Mouse (Mus musculus) forebrain, embryonic 13.5 days (tissue): ENCODE data around the gene Ddrgk1. TPM values are rescaled to one million over a fixed set of nuclear protein-coding genes. Genes with fewer than 3 reads are reported as not detected.
"Not testable (repeated sequence)": the region's sequence is repeated elsewhere in the genome, so short reads cannot be mapped to it uniquely, and the experiment has no call there.

Experiments used
- ATAC-seq: fragments of 200-750 bp; cut with Nextera tagmentation; 2 replicates; pipeline ENCODE4 v1.8.0; 2017
- H3K27ac ChIP-seq: fragments of 300-500 bp; sonication (generic); 2 replicates; pipeline ENCODE4 v1.5.1; 2015; ENCODE audit warnings: inconsistent platforms, mild to moderate bottlenecking, moderate library complexity
- H3K27me3 ChIP-seq: fragments of 300-500 bp; sonication (generic); 2 replicates; pipeline ENCODE4 v1.6.1; 2015; ENCODE audit warnings: mild to moderate bottlenecking, inconsistent platforms
- H3K36me3 ChIP-seq: fragments of 300-500 bp; sonication (generic); 2 replicates; pipeline ENCODE4 v1.6.1; 2015; ENCODE audit warnings: mild to moderate bottlenecking, inconsistent platforms; ENCODE audit not compliant: poor library complexity, severe bottlenecking
- H3K4me1 ChIP-seq: fragments of 300-500 bp; sonication (generic); 2 replicates; pipeline ENCODE4 v1.6.1; 2015; ENCODE audit warnings: inconsistent platforms
- H3K4me2 ChIP-seq: fragments of 300-500 bp; sonication (generic); 2 replicates; pipeline ENCODE4 v1.6.1; 2015; ENCODE audit warnings: inconsistent platforms, mild to moderate bottlenecking, moderate library complexity
- H3K4me3 ChIP-seq: fragments of 300-500 bp; sonication (generic); 2 replicates; pipeline ENCODE4 v1.5.1; 2015; ENCODE audit warnings: mild to moderate bottlenecking, inconsistent platforms
- H3K9ac ChIP-seq: fragments of 300-500 bp; sonication (generic); 2 replicates; pipeline ENCODE4 v1.6.1; 2015; ENCODE audit warnings: mild to moderate bottlenecking, inconsistent platforms
- H3K9me3 ChIP-seq: fragments of 300-500 bp; sonication (generic); replicated peaks from 2 replicates; pipeline ENCODE4 v1.6.1; 2016; ENCODE audit warnings: inconsistent platforms
- WGBS: fragments of 180-500 bp; shearing (Covaris S2); methylation state at CpG from one replicate; pipeline ENCODE4 v1.1.7; 2015; 5-methylcytosine and 5-hydroxymethylcytosine counted together
- polyA plus RNA-seq: library from polyadenylated mRNA; unstranded; fragments of >200 nt; fragmentation: Nextera tagmentation; extraction: Ambion mirVana; gene quantifications from 2 replicates; pipeline ENCODE4 v1.2.1, GENCODE M21; 2015

Ddrgk1 gene
- polyA plus RNA-seq, 1 experiment from 2014 or later, result 53.0 TPM

DNA sequence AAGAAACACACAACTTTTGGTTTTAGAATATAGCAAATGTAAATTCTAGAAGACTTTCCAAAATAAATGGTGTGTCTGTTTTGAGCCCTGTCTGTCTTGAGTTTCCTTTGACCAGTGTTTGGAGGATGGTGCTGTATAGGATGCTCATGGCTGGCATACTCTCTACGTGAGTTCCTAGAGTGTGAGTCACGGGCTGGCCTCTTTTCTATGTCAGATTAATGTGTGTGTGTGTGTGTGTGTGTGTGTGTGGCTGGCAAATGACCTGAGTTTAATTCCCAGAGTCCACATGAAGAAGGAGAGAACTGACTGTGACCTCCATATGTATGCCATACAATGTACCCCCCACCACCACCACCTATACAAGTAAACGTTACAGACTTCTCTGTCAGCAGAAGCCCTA lies 17.1 kb upstream of the Ddrgk1 start:
- H3K27me3 ChIP-seq, result no peaks in the 10 kb centered on the region
- 86% methylated on average over 3 of the region's 3 CpGs for WGBS
- H3K4me2 ChIP-seq, result no peak overlapping the region
- no peaks in the 10 kb centered on the region for H3K4me1 ChIP-seq
- no peak overlapping the region for H3K27ac ChIP-seq
- no peak overlapping the region for H3K4me3 ChIP-seq
- no peak for ATAC-seq
- H3K9ac ChIP-seq, result no peak overlapping the region
- H3K9me3 ChIP-seq, result no peaks in the 10 kb centered on the region
- peaks cover 93% of the 10 kb centered on the region for H3K36me3 ChIP-seq

DNA sequence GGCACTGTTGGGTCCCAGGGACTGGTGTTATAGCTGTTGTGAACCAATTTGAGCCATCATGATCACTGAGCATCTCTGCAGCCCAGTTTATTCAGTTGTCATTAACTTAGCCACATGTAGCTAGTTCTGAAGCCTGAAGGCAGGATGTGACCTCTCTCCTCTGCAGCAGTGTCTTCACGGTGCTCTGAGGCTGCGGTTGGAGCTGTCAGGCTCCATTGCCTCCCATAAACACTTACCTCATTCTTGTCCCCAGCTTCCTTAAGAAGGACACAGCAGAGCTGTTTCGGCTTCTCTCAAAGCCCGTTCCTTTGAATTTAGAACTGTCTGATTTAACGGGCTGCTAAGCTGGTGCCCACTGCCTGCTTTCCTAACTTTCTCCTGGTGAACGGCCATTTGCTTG lies 15.4 kb upstream of the Ddrgk1 start:
- ATAC-seq, result no peak
- H3K27ac ChIP-seq, result no peak overlapping the region
- H3K4me2 ChIP-seq, result no peak overlapping the region
- no peak overlapping the region for H3K9ac ChIP-seq
- H3K4me3 ChIP-seq, result no peak overlapping the region
- no peaks in the 10 kb centered on the region for H3K9me3 ChIP-seq
- no peaks in the 10 kb centered on the region for H3K27me3 ChIP-seq
- WGBS, result 96% methylated on average over 6 of the region's 6 CpGs
- H3K36me3 ChIP-seq, result peaks cover 99% of the 10 kb centered on the region
- no peaks in the 10 kb centered on the region for H3K4me1 ChIP-seq

DNA sequence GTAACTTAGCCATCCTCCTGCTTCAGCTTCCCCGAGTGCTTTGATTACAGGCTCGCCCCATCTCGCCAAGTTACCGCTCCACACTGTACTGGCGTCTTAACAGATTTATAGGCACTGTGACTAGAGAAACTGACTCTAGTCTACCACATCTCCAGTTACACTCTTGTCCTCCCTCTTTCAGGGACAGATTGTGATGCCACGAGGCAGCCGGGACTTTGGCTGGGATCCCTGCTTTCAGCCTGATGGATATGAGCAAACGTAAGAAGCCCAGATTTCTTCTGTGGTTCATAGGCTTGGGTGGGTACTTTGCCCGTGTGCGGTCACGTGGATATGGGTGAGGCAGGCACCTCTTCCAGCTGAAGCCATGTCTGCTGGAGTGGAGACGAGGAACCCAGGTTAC lies 14.7 kb upstream of the Ddrgk1 start:
- ATAC-seq, result no peak
- no peak overlapping the region for H3K4me3 ChIP-seq

DNA sequence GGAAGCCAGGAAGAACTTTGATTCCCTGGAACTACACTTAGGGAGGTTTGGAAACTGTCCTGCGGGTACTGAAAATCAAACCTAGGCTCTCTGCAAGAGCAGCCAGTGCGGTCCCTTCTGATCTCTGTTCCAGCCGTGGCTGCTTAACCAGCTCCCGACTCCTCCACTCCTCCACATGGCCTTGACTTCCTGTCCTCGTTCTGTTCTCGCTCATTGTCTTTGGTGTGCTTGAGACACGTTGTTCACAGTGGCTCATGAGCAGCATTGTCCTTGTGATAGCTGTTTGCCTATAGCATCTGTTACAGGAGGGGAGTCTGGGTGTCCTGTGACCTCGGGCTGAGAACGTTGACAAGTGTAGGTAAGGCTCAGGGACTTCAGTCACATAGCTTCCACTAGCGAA lies 12.8 kb upstream of the Ddrgk1 start:
- Histone ChIP-seq H3K4me3 (no peak overlapping the region), H3K27ac (no peak overlapping the region), H3K4me2 (no peak overlapping the region), H3K9ac (no peak overlapping the region), H3K36me3 (peaks cover 97% of the 10 kb centered on the region), H3K27me3 (no peaks in the 10 kb centered on the region), H3K9me3 (no peaks in the 10 kb centered on the region), H3K4me1 (no peaks in the 10 kb centered on the region)
- 90% methylated on average over 10 of the region's 10 CpGs for WGBS
- ATAC-seq, result no peak

More for the DNA sequence above, 14.7 kb upstream of the Ddrgk1 start:
- 94% methylated on average over 12 of the region's 12 CpGs for whole genome bisulfite sequencing
- no peaks in the 10 kb centered on the region for H3K27me3 ChIP-seq
- peaks cover 99% of the 10 kb centered on the region for H3K36me3 ChIP-seq
- no peak overlapping the region for H3K4me2 ChIP-seq
- no peak overlapping the region for H3K27ac ChIP-seq
- H3K9me3 ChIP-seq, result no peaks in the 10 kb centered on the region
- no peaks in the 10 kb centered on the region for H3K4me1 ChIP-seq
- no peak overlapping the region for H3K9ac ChIP-seq

DNA sequence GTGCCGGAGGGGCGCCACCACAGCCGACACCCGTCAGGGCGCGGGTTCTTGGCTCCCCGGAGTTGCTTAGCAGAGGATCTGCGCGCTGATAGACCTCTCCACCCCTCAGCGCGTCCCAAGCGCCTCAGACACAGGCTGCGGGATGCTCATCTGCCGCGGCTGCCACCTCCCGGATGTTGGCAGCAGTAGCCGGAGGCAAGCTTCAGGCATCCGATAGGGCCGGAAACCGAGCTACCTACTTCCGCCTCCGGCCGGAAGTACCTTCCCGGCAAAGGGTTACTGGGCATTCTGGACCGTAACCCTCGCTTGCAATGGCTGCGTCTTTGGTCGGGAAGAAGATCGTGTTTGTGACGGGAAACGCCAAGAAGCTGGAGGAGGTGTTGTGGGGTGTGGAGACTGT lies 3.1 kb upstream of the Ddrgk1 start, which contains the start of gene Itpa:
Itpa (plus strand) TSS at position 52 of the 400 bp plus-strand sequence.
- Histone ChIP-seq H3K9me3 (no peaks in the 10 kb centered on the region), H3K4me3 (peak within 1 kb of the TSS; percentile 71), H3K4me1 (peaks cover 40% of the 10 kb centered on the region), H3K27ac (peak within 1 kb of the TSS; percentile 80), H3K27me3 (no peaks in the 10 kb centered on the region), H3K36me3 (peaks cover 19% of the 10 kb centered on the region), H3K4me2 (peak within 1 kb of the TSS; percentile 94), H3K9ac (peak within 1 kb of the TSS; percentile 80)
- ATAC-seq, result peak; percentile 67
- under 1% methylated on average over 31 of the region's 31 CpGs for WGBS

DNA sequence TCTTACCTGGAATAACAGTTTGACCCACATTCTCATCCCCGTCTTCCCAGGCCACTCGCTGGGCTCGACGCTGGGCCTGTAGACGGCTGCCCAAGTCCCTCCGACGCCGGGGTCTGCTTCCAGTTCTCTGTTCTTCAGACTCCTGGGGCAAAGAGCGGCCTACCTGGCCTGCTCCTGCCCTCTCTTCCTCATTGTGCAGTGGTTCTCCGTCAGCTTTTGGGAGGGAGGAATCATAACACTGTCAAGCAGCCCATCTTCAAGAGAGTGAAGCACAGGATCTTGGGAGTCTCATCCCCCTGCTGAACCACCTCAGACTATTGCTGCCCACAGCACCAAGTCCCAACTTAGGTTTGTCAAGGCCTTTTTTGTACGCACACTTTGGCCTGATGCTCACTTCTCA lies 1.1 kb downstream of the Ddrgk1 start:
- H3K36me3 ChIP-seq, result peaks cover 38% of the 10 kb centered on the region
- H3K27ac ChIP-seq, result peak overlapping the region; percentile 98
- no peaks in the 10 kb centered on the region for H3K27me3 ChIP-seq
- H3K4me2 ChIP-seq, result peak overlapping the region; percentile 73
- peak overlapping the region; percentile 59 for H3K4me3 ChIP-seq
- H3K9me3 ChIP-seq, result no peaks in the 10 kb centered on the region
- 87% methylated on average over 11 of the region's 11 CpGs for WGBS
- no peak for ATAC-seq
- peaks cover 30% of the 10 kb centered on the region for H3K4me1 ChIP-seq
- H3K9ac ChIP-seq, result peak overlapping the region; percentile 93

DNA sequence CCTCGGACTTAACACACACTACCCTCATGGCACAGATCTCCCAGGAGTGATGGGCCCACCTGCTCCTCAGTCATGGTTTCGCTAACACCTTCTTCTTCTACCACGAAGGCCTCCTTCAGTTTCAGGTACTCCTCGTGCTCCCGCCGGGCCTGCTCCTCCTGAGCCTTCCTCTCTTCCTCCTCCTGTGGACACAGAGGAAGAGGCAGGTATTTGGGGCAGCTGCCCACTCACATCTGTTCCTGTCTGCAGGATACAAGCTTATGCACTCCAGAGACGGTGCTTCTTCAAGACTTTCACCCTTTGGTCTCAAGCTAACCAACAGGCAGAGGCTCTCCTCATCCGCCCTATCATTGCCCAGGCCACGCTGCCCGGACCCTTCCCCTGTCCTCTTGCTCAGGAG lies 5.9 kb downstream of the Ddrgk1 start:
- Histone ChIP-seq H3K27me3 (no peaks in the 10 kb centered on the region), H3K27ac (no peak overlapping the region), H3K9ac (no peak overlapping the region), H3K4me2 (no peak overlapping the region), H3K36me3 (peaks cover 84% of the 10 kb centered on the region), H3K4me3 (no peak overlapping the region), H3K4me1 (peaks cover 16% of the 10 kb centered on the region), H3K9me3 (no peaks in the 10 kb centered on the region)
- 95% methylated on average over 10 of the region's 10 CpGs for WGBS
- ATAC-seq, result no peak

DNA sequence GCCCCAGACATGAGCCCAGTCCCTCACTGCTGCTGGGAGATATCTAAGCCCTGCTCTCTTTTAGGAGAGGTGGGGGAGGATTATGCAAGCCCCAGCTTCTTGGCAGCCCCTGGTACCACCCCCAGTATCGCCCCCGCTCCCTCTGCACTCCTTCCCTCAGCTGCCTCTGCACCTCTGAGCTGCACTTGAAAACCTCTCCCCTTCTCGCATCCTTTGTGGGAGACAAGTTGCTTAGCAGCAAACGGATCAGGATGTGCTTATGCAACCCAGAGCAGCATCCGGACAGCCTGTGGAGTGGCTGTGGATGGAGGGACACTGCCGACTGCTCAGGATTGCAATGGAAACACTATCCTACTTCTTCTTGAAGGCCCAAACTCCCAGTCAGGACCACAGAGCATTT lies 6.9 kb downstream of the Ddrgk1 start:
- H3K9ac ChIP-seq, result no peak overlapping the region
- no peak for ATAC-seq
- no peaks in the 10 kb centered on the region for H3K9me3 ChIP-seq
- H3K27me3 ChIP-seq, result no peaks in the 10 kb centered on the region
- peaks cover 6% of the 10 kb centered on the region; the same call in 1 of the 2 replicates for H3K4me1 ChIP-seq
- WGBS, result 88% methylated on average over 6 of the region's 6 CpGs
- H3K27ac ChIP-seq, result no peak overlapping the region
- H3K4me2 ChIP-seq, result no peak overlapping the region
- peaks cover 94% of the 10 kb centered on the region for H3K36me3 ChIP-seq
- H3K4me3 ChIP-seq, result no peak overlapping the region

DNA sequence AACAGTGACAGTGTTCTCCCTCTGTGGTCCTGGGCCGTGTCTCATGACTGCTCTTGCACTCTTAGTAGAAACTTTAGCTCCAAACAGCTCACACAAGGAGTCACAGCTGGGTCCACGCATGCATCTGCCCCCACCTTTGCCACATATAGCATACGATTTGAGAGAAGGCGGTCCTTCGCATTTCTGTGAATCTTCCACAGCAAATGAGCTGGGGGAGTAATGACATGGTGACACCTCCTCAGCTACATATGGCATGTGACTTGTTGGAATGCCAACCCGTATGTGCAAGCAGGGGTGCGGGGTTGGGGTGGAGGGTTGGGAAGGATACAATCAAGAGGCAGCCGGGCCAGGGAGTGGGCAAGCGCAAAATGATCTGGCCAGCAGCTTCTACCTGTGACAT lies 7.9 kb downstream of the Ddrgk1 start:
- WGBS, result 94% methylated on average over 9 of the region's 9 CpGs
- no peaks in the 10 kb centered on the region for H3K4me1 ChIP-seq
- ATAC-seq, result no peak

DNA sequence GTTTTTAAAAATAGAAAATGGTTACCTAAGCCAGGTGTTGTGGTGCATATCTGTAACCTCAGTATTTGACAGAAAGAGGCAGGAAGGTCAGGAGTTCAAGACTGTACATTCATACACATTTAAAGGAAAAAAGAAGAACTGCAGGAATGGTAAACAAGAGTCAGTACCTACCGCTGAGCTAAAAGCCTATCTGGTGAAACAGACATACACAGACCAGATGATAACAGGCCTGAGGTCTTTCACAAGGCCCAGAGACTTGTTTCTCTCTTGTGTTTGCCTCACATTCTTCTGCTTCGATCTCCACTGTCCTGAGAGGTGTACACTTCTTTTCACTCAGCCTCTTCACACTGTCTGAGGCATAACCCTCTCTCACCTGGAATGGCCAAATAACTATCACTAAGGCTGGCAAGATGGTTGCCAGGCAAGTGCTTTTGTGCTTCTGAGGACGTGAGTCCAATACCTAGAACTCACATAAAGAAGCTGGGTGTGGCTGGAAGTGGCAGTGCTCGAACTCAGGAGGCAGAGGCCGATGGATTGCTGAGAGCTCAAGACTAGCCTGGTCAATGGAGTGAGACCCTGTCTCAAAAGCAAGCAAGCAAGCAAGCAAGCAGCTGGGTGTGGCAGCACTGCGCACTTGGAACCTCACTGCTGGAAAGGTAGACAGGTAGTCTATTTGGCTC lies 8.7 kb downstream of the Ddrgk1 start:
- Histone ChIP-seq H3K4me2 (no peak overlapping the region), H3K27me3 (no peaks in the 10 kb centered on the region), H3K9ac (no peak overlapping the region), H3K36me3 (peaks cover 91% of the 10 kb centered on the region), H3K4me3 (no peak overlapping the region), H3K9me3 (no peaks in the 10 kb centered on the region), H3K27ac (no peak overlapping the region), H3K4me1 (no peaks in the 10 kb centered on the region)
- no peak for ATAC-seq
- 92% methylated on average over 6 of the region's 6 CpGs for WGBS

More for the DNA sequence above, 7.9 kb downstream of the Ddrgk1 start:
- Histone ChIP-seq H3K4me3 (no peak overlapping the region), H3K4me2 (no peak overlapping the region), H3K27ac (no peak overlapping the region), H3K9me3 (no peaks in the 10 kb centered on the region), H3K9ac (no peak overlapping the region), H3K27me3 (no peaks in the 10 kb centered on the region), H3K36me3 (peaks cover 92% of the 10 kb centered on the region)

DNA sequence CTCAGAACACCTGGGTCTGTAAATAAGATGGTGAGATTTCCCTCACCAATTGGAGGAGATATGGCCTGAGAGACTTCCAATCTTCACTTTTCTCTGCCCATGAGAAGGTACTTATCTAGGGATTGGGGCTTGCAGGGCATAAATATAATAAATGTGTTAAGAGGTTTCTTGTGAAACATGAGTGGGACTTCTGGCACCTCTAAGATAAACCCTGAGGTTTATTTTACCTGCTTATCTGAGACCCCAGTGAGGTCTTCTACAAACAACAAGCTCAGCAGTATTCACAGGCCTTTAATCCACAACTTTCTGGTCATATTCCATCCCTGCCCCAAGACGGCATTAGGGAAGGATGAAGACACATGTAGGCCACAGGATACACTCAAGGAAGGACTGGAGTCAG lies 10.7 kb downstream of the Ddrgk1 start:
- no peak for ATAC-seq
- 95% methylated on average over 1 of the region's 1 CpGs for WGBS
- Histone ChIP-seq H3K4me3 (no peak overlapping the region), H3K4me1 (no peaks in the 10 kb centered on the region), H3K4me2 (no peak overlapping the region), H3K27ac (no peak overlapping the region), H3K9me3 (no peaks in the 10 kb centered on the region), H3K27me3 (no peaks in the 10 kb centered on the region), H3K36me3 (peaks cover 83% of the 10 kb centered on the region), H3K9ac (no peak overlapping the region)

DNA sequence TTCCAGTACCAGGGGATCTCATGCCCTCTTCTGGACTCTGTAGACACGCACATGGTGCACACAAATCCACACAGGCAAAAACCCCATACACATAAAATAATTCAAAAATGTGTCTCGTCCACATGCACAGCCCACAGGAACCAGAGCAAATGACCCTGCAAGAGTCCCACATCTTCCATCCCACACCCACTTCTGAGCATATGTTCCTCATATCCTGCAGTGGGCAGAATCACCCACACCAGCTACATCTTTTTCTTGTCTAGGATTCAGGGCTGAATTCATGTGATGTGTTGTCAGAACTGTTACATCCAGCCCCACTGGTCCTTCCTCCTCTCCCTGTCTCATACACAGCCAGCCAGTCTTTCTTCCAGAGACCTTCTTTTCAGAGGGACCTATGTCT lies 11.2 kb downstream of the Ddrgk1 start:
- no peaks in the 10 kb centered on the region for H3K9me3 ChIP-seq
- no peak overlapping the region for H3K4me3 ChIP-seq
- no peak overlapping the region for H3K9ac ChIP-seq
- no peaks in the 10 kb centered on the region for H3K27me3 ChIP-seq
- no peak overlapping the region for H3K27ac ChIP-seq
- 88% methylated on average over 2 of the region's 2 CpGs for WGBS
- H3K36me3 ChIP-seq, result peaks cover 79% of the 10 kb centered on the region
- no peak overlapping the region for H3K4me2 ChIP-seq
- ATAC-seq, result no peak
- no peaks in the 10 kb centered on the region for H3K4me1 ChIP-seq

DNA sequence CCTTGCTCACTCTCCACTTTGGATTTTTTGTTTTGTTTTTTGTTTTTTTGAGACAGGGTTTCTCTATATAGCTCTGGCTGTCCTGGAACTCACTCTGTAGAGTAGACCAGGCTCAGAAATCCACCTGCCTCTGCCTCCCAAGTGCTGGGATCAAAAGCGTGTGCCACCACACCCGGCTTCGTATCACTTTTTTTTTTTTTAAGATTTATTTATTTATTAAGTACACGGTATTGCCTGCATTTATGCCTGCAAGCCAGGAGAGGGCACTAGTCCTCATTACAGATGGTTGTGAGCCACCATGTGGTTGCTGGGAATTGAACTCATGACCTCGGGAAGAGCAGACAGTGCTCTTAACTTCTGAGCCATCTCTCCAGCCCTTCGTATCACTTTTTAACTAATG lies 15.4 kb downstream of the Ddrgk1 start:
- H3K36me3 ChIP-seq, result peaks cover 38% of the 10 kb centered on the region
- WGBS, result 80% methylated on average over 6 of the region's 6 CpGs
- not testable (repeated sequence) for H3K9me3 ChIP-seq, H3K4me1 ChIP-seq, H3K9ac ChIP-seq, ATAC-seq, H3K27me3 ChIP-seq, H3K27ac ChIP-seq, H3K4me3 ChIP-seq, H3K4me2 ChIP-seq
